Mouse (Mus musculus): ENCODE results near the gene Zfhx2.

DNA sequence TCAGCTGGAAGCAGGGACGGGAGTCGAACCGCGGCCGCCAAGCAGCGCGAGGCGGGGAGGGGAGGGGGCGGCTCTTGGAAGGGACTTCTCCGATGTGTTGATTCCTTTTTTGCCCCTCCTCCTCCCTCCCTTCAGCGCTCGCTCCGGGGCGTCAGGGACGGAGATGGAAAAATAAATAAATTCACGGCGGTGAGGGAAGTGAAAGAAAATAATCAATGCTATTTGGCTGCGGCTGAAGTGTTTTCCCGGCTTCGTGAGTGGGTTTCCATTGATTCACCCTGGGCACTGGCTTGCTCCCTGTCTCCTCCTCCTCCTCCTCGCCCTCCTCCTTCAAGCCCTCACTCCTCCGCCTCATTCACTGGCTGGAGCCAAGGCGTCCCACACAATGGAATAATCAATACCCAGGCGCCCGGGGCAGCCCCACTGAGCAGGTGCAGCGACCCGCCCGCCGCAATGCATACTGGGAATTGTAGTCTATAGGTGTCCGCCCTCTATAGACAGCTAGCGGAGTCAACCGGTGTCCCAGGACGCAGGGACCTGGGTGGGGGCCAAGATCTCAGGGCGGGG, at the start of gene Zfhx2:
- TF ChIP-seq POLR2A (IDR thresholded peaks at IDR 0.05; ENCODE audit: extremely low read depth, insufficient read depth, low read length), result 0 out of 2 replicates have a peak, but pooled peaks have one; percentile 7
- 0 out of 2 replicates have a peak, but pooled peaks have one; percentile 2 for TF ChIP-seq CTCF (IDR thresholded peaks at IDR 0.05; ENCODE audit: low read depth, low read length)
